Mouse (Mus musculus) MEL (cell line): Measurements from ENCODE around the gene Tmem200a.

ENCODE experiments used
- BHLHE40 ChIP-seq: IDR thresholded peaks from 2 replicates; pipeline ENCODE4 v1.6.1; 2012; ENCODE audit warnings: low read depth, mild to moderate bottlenecking, inconsistent platforms, low read length, improper control_type of control experiment, borderline replicate concordance
- CTCF ChIP-seq, 3 experiments: IDR thresholded peaks in 2 of 3; conservative IDR thresholded peaks in 1 of 3; 2 replicates each; pipeline ENCODE4 v1.5.1; 2011 to 2012; ENCODE audit warnings: low read length in 3 of 3, low read depth in 2 of 3, mild to moderate bottlenecking in 2 of 3, improper control_type of control experiment in 1 of 3, inconsistent platforms in 1 of 3, mixed read lengths in 1 of 3, moderate library complexity in 1 of 3; ENCODE audit not compliant: control insufficient read depth in 1 of 3, insufficient read depth in 1 of 3, poor library complexity in 1 of 3, severe bottlenecking in 1 of 3
- ELF1 ChIP-seq: IDR thresholded peaks from 2 replicates; pipeline ENCODE4 v1.6.1; 2014; ENCODE audit warnings: low read depth, mild to moderate bottlenecking, inconsistent platforms, low read length, improper control_type of control experiment, moderate library complexity
- ETS1 ChIP-seq: IDR thresholded peaks from 2 replicates; pipeline ENCODE4 v1.6.1; 2012; ENCODE audit warnings: low read depth, mild to moderate bottlenecking, inconsistent platforms, low read length, improper control_type of control experiment, moderate library complexity
- HCFC1 ChIP-seq: IDR thresholded peaks from 2 replicates; pipeline ENCODE4 v1.6.1; 2012; ENCODE audit warnings: low read depth, mild to moderate bottlenecking, inconsistent platforms, low read length, improper control_type of control experiment, moderate library complexity
- JUND ChIP-seq: IDR thresholded peaks from 2 replicates; pipeline ENCODE4 v1.6.1; 2011; ENCODE audit warnings: low read depth, mild to moderate bottlenecking, improper control_type of control experiment, low read length
- MAFK ChIP-seq: IDR thresholded peaks from 2 replicates; pipeline ENCODE4 v1.6.1; 2011; ENCODE audit warnings: low read depth, mild to moderate bottlenecking, low read length, improper control_type of control experiment, borderline replicate concordance
- MAZ ChIP-seq: IDR thresholded peaks from 2 replicates; pipeline ENCODE4 v1.6.1; 2012; ENCODE audit warnings: low read depth, mild to moderate bottlenecking, inconsistent platforms, low read length, improper control_type of control experiment
- MXI1 ChIP-seq: IDR thresholded peaks from 2 replicates; pipeline ENCODE4 v1.6.1; 2011; ENCODE audit warnings: mild to moderate bottlenecking, low read depth, low read length, improper control_type of control experiment
- POLR2A ChIP-seq, 2 experiments: IDR thresholded peaks; 2 replicates each; pipeline ENCODE4 v1.6.1; 2011 to 2012; ENCODE audit warnings: low read length in 2 of 2, mild to moderate bottlenecking in 2 of 2, control low read depth in 1 of 2, improper control_type of control experiment in 1 of 2, low read depth in 1 of 2, moderate library complexity in 1 of 2; ENCODE audit not compliant: control insufficient read depth in 1 of 2, insufficient read depth in 1 of 2, poor library complexity in 1 of 2
- TAL1 ChIP-seq: IDR thresholded peaks from 2 replicates; pipeline ENCODE4 v1.6.1; 2012; ENCODE audit warnings: mild to moderate bottlenecking, inconsistent platforms, low read length, moderate library complexity, mixed read lengths
- UBTF ChIP-seq: IDR thresholded peaks from 2 replicates; pipeline ENCODE4 v1.6.1; 2012; ENCODE audit warnings: low read depth, mild to moderate bottlenecking, inconsistent platforms, low read length, improper control_type of control experiment, moderate library complexity, borderline replicate concordance; ENCODE audit not compliant: insufficient read depth
- ZMIZ1 ChIP-seq: IDR thresholded peaks from 2 replicates; pipeline ENCODE4 v1.6.1; 2012; ENCODE audit warnings: low read depth, mild to moderate bottlenecking, inconsistent platforms, low read length, improper control_type of control experiment, moderate library complexity
- ZNF384 ChIP-seq: IDR thresholded peaks from 2 replicates; pipeline ENCODE4 v1.6.1; 2012; ENCODE audit warnings: low read depth, mild to moderate bottlenecking, inconsistent platforms, low read length, improper control_type of control experiment

GRCm38 (mm10) chr10:26051177-26051576 lies 27.7 kb downstream of the Tmem200a start:
- TF ChIP-seq CTCF (IDR thresholded peaks at IDR 0.05 in 2 of 3, conservative IDR thresholded peaks at IDR 0.05 in 1 of 3; ENCODE audit: control insufficient read depth in 1 of 3, insufficient read depth in 1 of 3, low read depth in 2 of 3, low read length in 3 of 3, poor library complexity in 1 of 3, severe bottlenecking in 1 of 3), result no peak
- TF ChIP-seq TAL1, result no peak
- TF ChIP-seq ELF1, result no peak
- TF ChIP-seq BHLHE40, result no peak
- no peak for TF ChIP-seq POLR2A (IDR thresholded peaks at IDR 0.05; ENCODE audit: control insufficient read depth in 1 of 2, insufficient read depth in 1 of 2, low read depth in 1 of 2, low read length in 2 of 2, poor library complexity in 1 of 2)
- TF ChIP-seq ETS1, result no peak
- TF ChIP-seq MXI1, result no peak
- TF ChIP-seq UBTF, result no peak
- no peak for TF ChIP-seq JUND
- no peak for TF ChIP-seq MAZ
- TF ChIP-seq ZNF384, result no peak
- TF ChIP-seq HCFC1, result no peak
- TF ChIP-seq MAFK, result no peak
- TF ChIP-seq ZMIZ1, result no peak
